Mouse (Mus musculus): ENCODE measurements around the gene Colq. TPM values are rescaled to one million over a fixed set of nuclear protein-coding genes. Genes with fewer than 3 reads are reported as not detected.
A peak's percentile ranks its signal among the peaks of the same experiment; 100 is the strongest.

Colq gene
- polyA plus RNA-seq, 2 experiments: 0.04 TPM; not detected in 1

DNA sequence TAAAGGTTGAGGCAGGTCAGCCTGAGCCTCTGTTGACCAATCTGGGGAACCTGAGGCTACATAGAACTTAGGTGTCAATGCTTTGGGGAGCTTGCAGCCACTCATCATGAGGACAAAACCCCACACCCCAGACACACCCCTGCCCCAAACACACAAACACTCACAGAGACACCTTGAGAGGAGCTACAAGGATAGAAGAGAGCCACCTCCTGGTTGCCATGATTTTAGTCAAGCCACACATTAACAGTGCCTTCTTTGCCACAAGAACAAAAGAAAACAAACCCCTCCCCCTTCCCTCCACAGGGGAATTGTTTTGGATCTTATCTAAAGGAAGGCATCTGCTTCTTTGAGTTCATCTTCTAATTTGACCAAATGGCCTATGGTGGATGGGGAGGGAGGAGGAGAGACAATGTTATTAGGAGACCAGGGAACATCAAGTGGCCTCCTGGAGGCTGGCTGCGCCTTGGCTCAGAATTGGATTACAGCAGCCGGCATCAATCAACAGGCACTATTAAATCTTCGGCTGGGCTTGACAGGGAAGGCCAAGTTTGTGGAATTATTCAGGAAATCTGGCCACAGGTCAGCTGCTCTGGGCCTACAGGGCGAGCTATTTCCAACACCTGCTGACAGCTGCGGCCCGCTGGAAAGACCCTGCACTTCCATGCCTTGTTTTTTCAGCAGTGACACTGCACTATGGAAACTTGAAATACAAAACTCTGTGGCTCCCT, 26.5 kb downstream of the Colq start:
- Histone ChIP-seq H3K9ac (replicated peaks) (no peak overlapping the region), H3K27ac (no peak overlapping the region), H3K4me2 (ENCODE audit: low read depth) (no peak overlapping the region), H3K27me3 (ENCODE audit: control insufficient read depth, insufficient read depth, low read length) (no peaks in the 10 kb centered on the region), H3K4me1 (replicated peaks; ENCODE audit: control insufficient read depth in 2 of 2, insufficient read depth in 2 of 2, low read length in 1 of 2) (peaks cover 4 to 16% of the 10 kb centered on the region in 2 experiments), H3K9me3 (ENCODE audit: control insufficient read depth, low read length) (no peaks in the 10 kb centered on the region), H3K4me3 (ENCODE audit: insufficient read depth in 1 of 2, low read depth in 2 of 2, low read length in 2 of 2) (no peak overlapping the region), H3K36me3 (replicated peaks; ENCODE audit: control insufficient read depth, insufficient read depth, low read depth) (no peaks in the 10 kb centered on the region)
- 53% methylated on average over 6 of the region's 6 CpGs for WGBS (ENCODE audit: insufficient replicate concordance)
- DNase-seq (ENCODE audit: low read depth in 3 of 3, low spot score in 3 of 3): no peak
- TF ChIP-seq EP300 (IDR thresholded peaks at IDR 0.05; ENCODE audit: low read depth): no peak
- peak; percentile 6; the same call in 1 of the 2 replicates for TF ChIP-seq CTCF (IDR thresholded peaks at IDR 0.05; ENCODE audit: low read depth)
- ATAC-seq (ENCODE audit: insufficient read depth): no peak

DNA sequence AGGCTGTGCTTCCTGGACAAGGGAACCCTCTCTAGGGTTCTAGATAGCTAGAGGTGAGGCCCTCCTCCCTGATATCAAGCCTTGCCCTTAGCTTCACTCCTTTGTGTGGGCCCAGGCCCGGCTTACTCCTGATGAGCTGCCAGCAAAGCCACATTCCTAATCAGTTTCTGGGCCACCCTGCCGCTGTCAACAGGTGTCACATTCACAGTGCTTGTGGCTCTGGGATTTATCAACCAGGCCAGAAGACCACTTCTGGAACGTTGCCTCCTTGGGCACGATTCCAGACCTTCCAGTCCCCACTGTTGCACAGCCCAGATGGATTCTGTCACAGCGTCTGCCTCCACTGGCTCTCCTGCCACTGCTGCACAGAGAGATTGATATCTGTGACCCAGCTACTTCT, 30.3 kb downstream of the Colq start:
- H3K27me3 ChIP-seq (ENCODE audit: control insufficient read depth, insufficient read depth, low read length): no peaks in the 10 kb centered on the region
- H3K4me1 ChIP-seq (replicated peaks; ENCODE audit: control insufficient read depth in 2 of 2, insufficient read depth in 2 of 2, low read length in 1 of 2): peaks cover 0 to 5% of the 10 kb centered on the region in 2 experiments; a peak in 1 of 4 replicates
- DNase-seq (ENCODE audit: low read depth in 3 of 3, low spot score in 3 of 3): no peak
- H3K4me3 ChIP-seq (ENCODE audit: insufficient read depth in 1 of 2, low read depth in 2 of 2, low read length in 2 of 2): no peak overlapping the region
- H3K4me2 ChIP-seq (ENCODE audit: low read depth): no peak overlapping the region
- ATAC-seq (ENCODE audit: insufficient read depth): no peak
- no peaks in the 10 kb centered on the region for H3K36me3 ChIP-seq (replicated peaks; ENCODE audit: control insufficient read depth, insufficient read depth, low read depth)
- TF ChIP-seq EP300 (IDR thresholded peaks at IDR 0.05; ENCODE audit: low read depth) (no peak), CTCF (IDR thresholded peaks at IDR 0.05; ENCODE audit: low read depth) (no peak)
- H3K27ac ChIP-seq: no peak overlapping the region
- WGBS (ENCODE audit: insufficient replicate concordance): 26% methylated on average over 5 of the region's 5 CpGs
- H3K9ac ChIP-seq (replicated peaks): no peak overlapping the region
- no peaks in the 10 kb centered on the region for H3K9me3 ChIP-seq (ENCODE audit: control insufficient read depth, low read length)

DNA sequence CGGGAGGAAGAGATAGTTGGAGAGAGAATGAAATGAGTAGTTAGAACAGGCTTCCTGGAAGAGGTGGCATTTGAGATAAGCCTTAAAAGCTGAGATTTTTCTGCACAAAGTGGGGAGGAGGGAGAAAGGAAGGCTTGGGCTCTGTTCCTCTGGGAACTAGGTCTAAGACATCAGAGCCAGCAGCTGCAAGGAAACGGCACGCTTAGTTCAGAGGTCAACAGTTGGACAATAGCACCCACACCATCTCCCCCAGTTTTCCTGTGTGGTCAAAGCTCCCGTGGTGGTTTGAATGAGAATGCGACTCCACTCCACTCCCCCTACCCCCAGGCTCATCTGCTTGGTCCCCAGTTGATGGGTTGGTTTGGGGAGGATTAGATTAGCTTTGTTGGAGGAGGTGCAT, 31.9 kb downstream of the Colq start:
- ATAC-seq (ENCODE audit: insufficient read depth) (no peak), DNase-seq (ENCODE audit: low read depth in 3 of 3, low spot score in 3 of 3) (no peak)
- H3K4me3 ChIP-seq (ENCODE audit: insufficient read depth in 1 of 2, low read depth in 2 of 2, low read length in 2 of 2): no peak overlapping the region
- H3K4me2 ChIP-seq (ENCODE audit: low read depth): no peak overlapping the region
- no peaks in the 10 kb centered on the region for H3K4me1 ChIP-seq (replicated peaks; ENCODE audit: control insufficient read depth in 2 of 2, insufficient read depth in 2 of 2, low read length in 1 of 2)
- no peaks in the 10 kb centered on the region for H3K27me3 ChIP-seq (ENCODE audit: control insufficient read depth, insufficient read depth, low read length)
- no peaks in the 10 kb centered on the region for H3K9me3 ChIP-seq (ENCODE audit: control insufficient read depth, low read length)
- H3K9ac ChIP-seq (replicated peaks): no peak overlapping the region
- no peak overlapping the region for H3K27ac ChIP-seq
- 27% methylated on average over 5 of the region's 5 CpGs for WGBS (ENCODE audit: insufficient replicate concordance)
- H3K36me3 ChIP-seq (replicated peaks; ENCODE audit: control insufficient read depth, insufficient read depth, low read depth): no peaks in the 10 kb centered on the region
- TF ChIP-seq CTCF (IDR thresholded peaks at IDR 0.05; ENCODE audit: low read depth): no peak
- no peak for TF ChIP-seq EP300 (IDR thresholded peaks at IDR 0.05; ENCODE audit: low read depth)

DNA sequence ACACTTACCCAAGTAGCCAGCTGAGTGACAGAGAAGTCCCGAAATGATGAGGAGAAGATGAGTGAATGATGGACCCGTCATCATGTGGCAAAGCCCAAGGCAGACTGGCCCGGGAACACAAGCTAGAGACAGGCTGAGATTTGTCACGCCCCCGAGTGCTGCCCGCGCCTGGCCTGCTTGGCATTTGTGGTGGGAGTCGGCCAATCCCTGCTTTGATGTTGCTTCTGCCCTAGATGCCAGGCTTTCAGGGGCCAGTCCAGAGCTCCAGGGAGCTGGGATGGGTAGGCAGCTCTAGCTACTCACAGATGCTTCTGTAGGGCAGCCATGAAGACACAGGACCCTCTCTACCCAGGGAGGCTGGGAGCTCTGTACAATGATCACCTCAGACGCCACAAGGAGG, 33.4 kb downstream of the Colq start:
- no peaks in the 10 kb centered on the region for H3K36me3 ChIP-seq (replicated peaks; ENCODE audit: control insufficient read depth, insufficient read depth, low read depth)
- no peak overlapping the region for H3K4me2 ChIP-seq (ENCODE audit: low read depth)
- H3K27ac ChIP-seq: no peak overlapping the region
- H3K4me3 ChIP-seq (ENCODE audit: insufficient read depth in 1 of 2, low read depth in 2 of 2, low read length in 2 of 2): no peak overlapping the region
- H3K9me3 ChIP-seq (ENCODE audit: control insufficient read depth, low read length): no peaks in the 10 kb centered on the region
- no peak for ATAC-seq (ENCODE audit: insufficient read depth)
- H3K4me1 ChIP-seq (replicated peaks; ENCODE audit: control insufficient read depth in 2 of 2, insufficient read depth in 2 of 2, low read length in 1 of 2): no peaks in the 10 kb centered on the region
- no peak overlapping the region for H3K9ac ChIP-seq (replicated peaks)
- WGBS (ENCODE audit: insufficient replicate concordance): 53% methylated on average over 9 of the region's 9 CpGs
- TF ChIP-seq CTCF (IDR thresholded peaks at IDR 0.05; ENCODE audit: low read depth): no peak
- TF ChIP-seq EP300 (IDR thresholded peaks at IDR 0.05; ENCODE audit: low read depth): no peak
- no peak for DNase-seq (ENCODE audit: low read depth in 3 of 3, low spot score in 3 of 3)
- H3K27me3 ChIP-seq (ENCODE audit: control insufficient read depth, insufficient read depth, low read length): no peaks in the 10 kb centered on the region

DNA sequence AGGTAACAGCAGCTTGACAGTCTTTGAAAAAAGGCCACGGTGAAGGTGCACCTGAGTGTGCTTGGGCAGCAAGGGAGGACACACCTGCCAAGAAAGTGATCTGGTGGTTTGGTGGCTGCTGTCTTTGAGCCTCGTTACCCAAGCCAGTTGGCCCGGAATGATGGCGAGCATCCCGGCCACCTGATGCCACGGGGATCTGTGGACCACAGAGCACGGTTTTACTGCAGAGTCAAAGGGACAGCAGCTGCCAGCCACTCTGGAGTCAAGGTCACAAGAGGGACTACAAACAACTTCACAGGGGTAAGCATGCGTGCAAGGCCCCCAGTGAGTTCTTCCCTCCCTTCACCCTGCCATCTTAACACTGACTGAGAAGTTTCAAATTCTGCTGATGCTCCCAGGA, 33.9 kb downstream of the Colq start:
- Histone ChIP-seq H3K9me3 (ENCODE audit: control insufficient read depth, low read length) (no peaks in the 10 kb centered on the region), H3K4me1 (replicated peaks; ENCODE audit: control insufficient read depth in 2 of 2, insufficient read depth in 2 of 2, low read length in 1 of 2) (no peaks in the 10 kb centered on the region), H3K4me3 (ENCODE audit: insufficient read depth in 1 of 2, low read depth in 2 of 2, low read length in 2 of 2) (no peak overlapping the region), H3K27me3 (ENCODE audit: control insufficient read depth, insufficient read depth, low read length) (no peaks in the 10 kb centered on the region), H3K27ac (no peak overlapping the region), H3K9ac (replicated peaks) (no peak overlapping the region), H3K36me3 (replicated peaks; ENCODE audit: control insufficient read depth, insufficient read depth, low read depth) (no peaks in the 10 kb centered on the region), H3K4me2 (ENCODE audit: low read depth) (no peak overlapping the region)
- 64% methylated on average over 8 of the region's 8 CpGs for WGBS (ENCODE audit: insufficient replicate concordance)
- DNase-seq (ENCODE audit: low read depth in 3 of 3, low spot score in 3 of 3) (no peak), ATAC-seq (ENCODE audit: insufficient read depth) (no peak)
- no peak for TF ChIP-seq EP300 (IDR thresholded peaks at IDR 0.05; ENCODE audit: low read depth)

All from liver, embryonic 14.5 days (tissue).